Mouse (Mus musculus): ENCODE measurements around the gene Gpr146. TPM values are rescaled to one million over a fixed set of nuclear protein-coding genes. Genes with fewer than 3 reads are reported as not detected.

Gpr146 gene
- polyA plus RNA-seq, 1 experiment = 0.91 TPM

GRCm38 (mm10) chr5:139434940-139435339, 57.4 kb downstream of the Gpr146 start:
- H3K27me3 ChIP-seq (ENCODE audit: control insufficient read depth, insufficient read depth, low read length, poor library complexity, severe bottlenecking) = no peaks in the 10 kb centered on the region
- H3K9me3 ChIP-seq (replicated peaks; ENCODE audit: control insufficient read depth, insufficient read depth, low read length, poor library complexity, severe bottlenecking) = no peaks in the 10 kb centered on the region
- no peak for TF ChIP-seq EP300 (IDR thresholded peaks at IDR 0.05; ENCODE audit: insufficient read depth, low read depth, low read length)
- no peak for TF ChIP-seq POLR2A (IDR thresholded peaks at IDR 0.05; ENCODE audit: insufficient read depth, low read length)
- no peak for TF ChIP-seq CTCF (IDR thresholded peaks at IDR 0.05; ENCODE audit: low read depth, low read length)
- H3K9ac ChIP-seq (ENCODE audit: low read depth, poor library complexity, severe bottlenecking) = no peak overlapping the region
- H3K27ac ChIP-seq (ENCODE audit: insufficient read depth, low read length) = no peak overlapping the region
- no peaks in the 10 kb centered on the region for H3K36me3 ChIP-seq (ENCODE audit: control insufficient read depth, insufficient read depth, low read length, poor library complexity, severe bottlenecking)
- no peaks in the 10 kb centered on the region for H3K4me1 ChIP-seq (ENCODE audit: control insufficient read depth, insufficient read depth, low read length)
- no peak overlapping the region for H3K4me3 ChIP-seq (ENCODE audit: low read depth, low read length)

GRCm38 (mm10) chr5:139437769-139438168, 60.3 kb downstream of the Gpr146 start:
- H3K27ac ChIP-seq (ENCODE audit: insufficient read depth, low read length) = no peak overlapping the region
- H3K4me3 ChIP-seq (ENCODE audit: low read depth, low read length) = no peak overlapping the region
- H3K4me1 ChIP-seq (ENCODE audit: control insufficient read depth, insufficient read depth, low read length) = no peaks in the 10 kb centered on the region
- H3K9ac ChIP-seq (ENCODE audit: low read depth, poor library complexity, severe bottlenecking) = no peak overlapping the region
- TF ChIP-seq EP300 (IDR thresholded peaks at IDR 0.05; ENCODE audit: insufficient read depth, low read depth, low read length) = no peak
- TF ChIP-seq CTCF (IDR thresholded peaks at IDR 0.05; ENCODE audit: low read depth, low read length) = no peak
- no peak for TF ChIP-seq POLR2A (IDR thresholded peaks at IDR 0.05; ENCODE audit: insufficient read depth, low read length)
- H3K9me3 ChIP-seq (replicated peaks; ENCODE audit: control insufficient read depth, insufficient read depth, low read length, poor library complexity, severe bottlenecking) = no peaks in the 10 kb centered on the region
- H3K36me3 ChIP-seq (ENCODE audit: control insufficient read depth, insufficient read depth, low read length, poor library complexity, severe bottlenecking) = no peaks in the 10 kb centered on the region
- no peaks in the 10 kb centered on the region for H3K27me3 ChIP-seq (ENCODE audit: control insufficient read depth, insufficient read depth, low read length, poor library complexity, severe bottlenecking)

- Histone ChIP-seq H3K27me3 (ENCODE audit: control insufficient read depth, insufficient read depth, low read length, poor library complexity, severe bottlenecking) (no peaks in the 10 kb centered on the region), H3K9ac (ENCODE audit: low read depth, poor library complexity, severe bottlenecking) (no peak overlapping the region), H3K4me3 (ENCODE audit: low read depth, low read length) (no peak overlapping the region), H3K9me3 (replicated peaks; ENCODE audit: control insufficient read depth, insufficient read depth, low read length, poor library complexity, severe bottlenecking) (no peaks in the 10 kb centered on the region), H3K27ac (ENCODE audit: insufficient read depth, low read length) (no peak overlapping the region), H3K36me3 (ENCODE audit: control insufficient read depth, insufficient read depth, low read length, poor library complexity, severe bottlenecking) (no peaks in the 10 kb centered on the region), H3K4me1 (ENCODE audit: control insufficient read depth, insufficient read depth, low read length) (no peaks in the 10 kb centered on the region)
- TF ChIP-seq CTCF (IDR thresholded peaks at IDR 0.05; ENCODE audit: low read depth, low read length) (no peak), EP300 (IDR thresholded peaks at IDR 0.05; ENCODE audit: insufficient read depth, low read depth, low read length) (no peak), POLR2A (IDR thresholded peaks at IDR 0.05; ENCODE audit: insufficient read depth, low read length) (no peak)
Measured at GRCm38 (mm10) chr5:139438440-139438839, 60.9 kb downstream of the Gpr146 start.

GRCm38 (mm10) chr5:139440451-139440850, 63.0 kb downstream of the Gpr146 start:
- Histone ChIP-seq H3K27ac (ENCODE audit: insufficient read depth, low read length) (no peak overlapping the region), H3K4me3 (ENCODE audit: low read depth, low read length) (no peak overlapping the region), H3K9ac (ENCODE audit: low read depth, poor library complexity, severe bottlenecking) (no peak overlapping the region), H3K4me1 (ENCODE audit: control insufficient read depth, insufficient read depth, low read length) (peaks cover 2% of the 10 kb centered on the region), H3K9me3 (replicated peaks; ENCODE audit: control insufficient read depth, insufficient read depth, low read length, poor library complexity, severe bottlenecking) (no peaks in the 10 kb centered on the region), H3K27me3 (ENCODE audit: control insufficient read depth, insufficient read depth, low read length, poor library complexity, severe bottlenecking) (no peaks in the 10 kb centered on the region), H3K36me3 (ENCODE audit: control insufficient read depth, insufficient read depth, low read length, poor library complexity, severe bottlenecking) (no peaks in the 10 kb centered on the region)
- TF ChIP-seq POLR2A (IDR thresholded peaks at IDR 0.05; ENCODE audit: insufficient read depth, low read length) (no peak), CTCF (IDR thresholded peaks at IDR 0.05; ENCODE audit: low read depth, low read length) (no peak), EP300 (IDR thresholded peaks at IDR 0.05; ENCODE audit: insufficient read depth, low read depth, low read length) (no peak)

- H3K27ac ChIP-seq (ENCODE audit: insufficient read depth, low read length) = no peak overlapping the region
Measured at GRCm38 (mm10) chr5:139440926-139441725, 63.6 kb downstream of the Gpr146 start.

GRCm38 (mm10) chr5:139441726-139442018, 64.2 kb downstream of the Gpr146 start:
- Histone ChIP-seq H3K9me3 (replicated peaks; ENCODE audit: control insufficient read depth, insufficient read depth, low read length, poor library complexity, severe bottlenecking) (no peaks in the 10 kb centered on the region), H3K4me1 (ENCODE audit: control insufficient read depth, insufficient read depth, low read length) (peaks cover 3% of the 10 kb centered on the region), H3K27me3 (ENCODE audit: control insufficient read depth, insufficient read depth, low read length, poor library complexity, severe bottlenecking) (no peaks in the 10 kb centered on the region), H3K4me3 (ENCODE audit: low read depth, low read length) (no peak overlapping the region), H3K9ac (ENCODE audit: low read depth, poor library complexity, severe bottlenecking) (no peak overlapping the region), H3K36me3 (ENCODE audit: control insufficient read depth, insufficient read depth, low read length, poor library complexity, severe bottlenecking) (no peaks in the 10 kb centered on the region), H3K27ac (ENCODE audit: insufficient read depth, low read length) (no peak overlapping the region)
- TF ChIP-seq POLR2A (IDR thresholded peaks at IDR 0.05; ENCODE audit: insufficient read depth, low read length) (no peak), CTCF (IDR thresholded peaks at IDR 0.05; ENCODE audit: low read depth, low read length) (no peak), EP300 (IDR thresholded peaks at IDR 0.05; ENCODE audit: insufficient read depth, low read depth, low read length) (no peak)

More at GRCm38 (mm10) chr5:139440926-139441725, 63.6 kb downstream of the Gpr146 start:
- no peak for TF ChIP-seq POLR2A (IDR thresholded peaks at IDR 0.05; ENCODE audit: insufficient read depth, low read length)
- TF ChIP-seq CTCF (IDR thresholded peaks at IDR 0.05; ENCODE audit: low read depth, low read length) = no peak
- no peak for TF ChIP-seq EP300 (IDR thresholded peaks at IDR 0.05; ENCODE audit: insufficient read depth, low read depth, low read length)
- H3K9ac ChIP-seq (ENCODE audit: low read depth, poor library complexity, severe bottlenecking) = no peak overlapping the region
- no peaks in the 10 kb centered on the region for H3K36me3 ChIP-seq (ENCODE audit: control insufficient read depth, insufficient read depth, low read length, poor library complexity, severe bottlenecking)
- H3K9me3 ChIP-seq (replicated peaks; ENCODE audit: control insufficient read depth, insufficient read depth, low read length, poor library complexity, severe bottlenecking) = no peaks in the 10 kb centered on the region
- no peaks in the 10 kb centered on the region for H3K27me3 ChIP-seq (ENCODE audit: control insufficient read depth, insufficient read depth, low read length, poor library complexity, severe bottlenecking)
- H3K4me1 ChIP-seq (ENCODE audit: control insufficient read depth, insufficient read depth, low read length) = peaks cover 3% of the 10 kb centered on the region
- no peak overlapping the region for H3K4me3 ChIP-seq (ENCODE audit: low read depth, low read length)

All from ES-Bruce4 (cell line).